Mouse (Mus musculus) hindbrain, embryonic 13.5 days (tissue): ENCODE results near the gene Nrxn1. TPM values are rescaled to one million over a fixed set of nuclear protein-coding genes. Genes with fewer than 3 reads are reported as not detected.
A peak's percentile ranks its signal among the peaks of the same experiment; 100 is the strongest.

ENCODE experiments used
- ATAC-seq: fragments of 200-750 bp; cut with Nextera tagmentation; 2 replicates; pipeline ENCODE4 v1.8.0; 2017; ENCODE audit warnings: moderate TSS enrichment; ENCODE audit not compliant: low FRiP score
- H3K27ac ChIP-seq: fragments of 300-500 bp; sonication (generic); 2 replicates; pipeline ENCODE4 v1.5.1; 2015; ENCODE audit warnings: inconsistent platforms, mild to moderate bottlenecking, moderate library complexity
- H3K27me3 ChIP-seq: fragments of 300-500 bp; sonication (generic); 2 replicates; pipeline ENCODE4 v1.6.1; 2015; ENCODE audit warnings: mild to moderate bottlenecking, inconsistent platforms
- H3K36me3 ChIP-seq: fragments of 300-500 bp; sonication (generic); 2 replicates; pipeline ENCODE4 v1.6.1; 2015; ENCODE audit warnings: mild to moderate bottlenecking, inconsistent platforms
- H3K4me1 ChIP-seq: fragments of 300-500 bp; sonication (generic); replicated peaks from 2 replicates; pipeline ENCODE4 v1.6.1; 2015; ENCODE audit warnings: inconsistent platforms
- H3K4me2 ChIP-seq: fragments of 300-500 bp; sonication (generic); 2 replicates; pipeline ENCODE4 v1.6.1; 2015; ENCODE audit warnings: inconsistent platforms, mild to moderate bottlenecking, moderate library complexity
- H3K4me3 ChIP-seq: fragments of 300-500 bp; sonication (generic); 2 replicates; pipeline ENCODE4 v1.5.1; 2015; ENCODE audit warnings: mild to moderate bottlenecking, inconsistent platforms
- H3K9ac ChIP-seq: fragments of 300-500 bp; sonication (generic); 2 replicates; pipeline ENCODE4 v1.6.1; 2015; ENCODE audit warnings: mild to moderate bottlenecking, inconsistent platforms
- H3K9me3 ChIP-seq: fragments of 300-500 bp; sonication (generic); 2 replicates; pipeline ENCODE4 v1.6.1; 2016; ENCODE audit warnings: inconsistent platforms
- WGBS: fragments of 180-500 bp; shearing (Covaris S2); methylation state at CpG from one replicate; pipeline ENCODE4 v1.1.7; 2015; 5-methylcytosine and 5-hydroxymethylcytosine counted together
- polyA plus RNA-seq: library from polyadenylated mRNA; unstranded; fragments of >200 nt; fragmentation: Nextera tagmentation; extraction: Ambion mirVana; gene quantifications from 2 replicates; pipeline ENCODE4 v1.2.1, GENCODE M21; 2015

Gene Nrxn1
- polyA plus RNA-seq, 1 experiment from 2014 or later: 143 TPM

DNA sequence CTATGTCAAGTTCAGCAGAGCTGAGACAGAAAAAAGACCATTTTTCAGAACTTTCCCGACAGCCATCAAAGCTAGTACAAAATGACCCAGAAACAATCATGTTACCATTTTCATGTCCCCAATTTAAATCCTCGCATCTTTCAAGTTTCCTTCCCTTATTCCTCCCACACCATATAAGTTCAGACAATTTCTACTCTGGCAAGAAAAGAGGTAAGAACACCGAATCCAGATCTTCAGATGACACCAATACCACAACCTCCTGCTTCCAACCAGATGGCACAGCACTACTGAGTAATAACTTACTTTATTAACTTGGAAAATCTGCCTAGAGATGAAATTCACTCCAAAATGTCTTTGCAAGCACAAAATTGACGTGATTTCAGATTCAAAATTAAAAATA, 730.7 kb downstream of the Nrxn1 start:
- no peak overlapping the region for H3K4me3 ChIP-seq
- 93% methylated on average over 4 of the region's 4 CpGs for WGBS
- H3K4me1 ChIP-seq: no peaks in the 10 kb centered on the region
- H3K4me2 ChIP-seq: no peak overlapping the region
- no peak overlapping the region for H3K27ac ChIP-seq
- H3K36me3 ChIP-seq: no peaks in the 10 kb centered on the region
- ATAC-seq: no peak
- no peaks in the 10 kb centered on the region for H3K9me3 ChIP-seq
- no peak overlapping the region for H3K9ac ChIP-seq
- no peaks in the 10 kb centered on the region for H3K27me3 ChIP-seq

DNA sequence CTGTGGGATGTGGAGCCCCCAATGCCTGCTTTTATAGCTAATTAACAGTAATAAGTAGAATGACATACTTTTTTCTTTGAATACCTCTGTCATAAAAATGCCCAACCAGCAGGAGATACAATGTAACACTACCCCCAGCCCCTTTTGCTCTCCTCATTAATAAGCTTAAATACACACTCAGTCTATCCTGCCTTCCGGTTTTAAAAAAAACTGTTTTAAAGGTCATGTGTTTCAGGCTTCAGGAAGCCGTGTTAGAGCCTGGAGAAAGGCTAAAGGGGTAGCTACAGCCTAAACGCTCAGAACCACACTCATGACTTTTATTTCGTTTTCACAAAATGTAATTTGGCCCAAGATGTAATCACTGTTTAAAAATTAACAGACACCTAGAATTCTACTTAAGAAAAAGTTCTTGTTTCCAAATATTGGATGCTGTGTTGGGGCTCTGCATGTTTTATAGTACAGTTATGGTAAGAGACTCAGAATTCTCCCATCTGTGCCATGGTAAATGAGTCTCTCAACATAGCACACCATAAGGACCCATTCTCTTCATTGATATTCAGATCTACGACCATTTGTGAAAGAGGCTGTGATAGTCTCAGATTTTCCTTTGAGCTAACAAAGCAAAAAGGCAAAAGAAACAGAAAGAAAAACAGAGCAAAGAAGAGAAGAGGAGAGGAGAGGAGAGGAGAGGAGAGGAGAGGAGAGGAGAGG, 743.3 kb downstream of the Nrxn1 start:
- Histone ChIP-seq H3K4me3 (no peak overlapping the region), H3K27ac (no peak overlapping the region; the same call in 1 of the 2 replicates), H3K27me3 (no peaks in the 10 kb centered on the region), H3K9ac (no peak overlapping the region), H3K4me2 (no peak overlapping the region), H3K36me3 (no peaks in the 10 kb centered on the region), H3K4me1 (peaks cover 8% of the 10 kb centered on the region; the same call in 1 of the 2 replicates), H3K9me3 (no peaks in the 10 kb centered on the region)
- WGBS: 70% methylated on average over 5 of the region's 5 CpGs
- no peak for ATAC-seq

DNA sequence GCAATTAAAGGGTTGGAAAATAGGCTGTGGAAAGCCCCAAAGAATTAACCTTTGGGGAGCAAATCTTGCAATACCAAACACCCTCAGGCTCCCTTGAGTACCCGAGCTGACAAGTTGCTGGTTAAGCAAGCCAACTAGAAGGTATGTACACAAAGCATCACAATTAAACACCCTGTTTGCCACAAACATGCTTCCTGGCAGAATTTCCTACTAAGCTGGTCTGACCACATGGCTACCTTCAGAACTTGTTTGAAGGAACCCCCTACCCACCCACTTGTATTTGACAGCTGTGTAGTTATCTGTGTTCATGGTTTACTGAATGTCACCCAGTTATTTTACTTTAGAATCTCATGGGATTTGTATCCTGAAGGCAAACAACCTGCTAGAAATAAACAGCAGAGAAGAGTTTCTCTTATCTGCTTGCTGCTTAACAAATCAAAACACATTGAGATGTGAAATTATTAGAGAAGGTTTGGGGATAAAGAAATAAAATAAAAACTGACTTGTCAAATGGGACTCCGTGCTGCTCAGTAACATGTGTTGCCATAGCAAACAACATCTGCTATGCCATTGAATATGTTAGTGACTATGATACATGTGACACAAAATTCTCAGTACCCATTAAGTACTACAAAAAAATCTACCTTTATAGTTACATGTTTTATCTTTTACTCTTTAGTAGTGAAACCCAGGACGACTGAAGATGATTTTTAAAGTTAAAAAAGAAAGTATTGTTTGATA, 746.0 kb downstream of the Nrxn1 start:
- H3K9ac ChIP-seq: no peak overlapping the region
- no peak overlapping the region for H3K4me3 ChIP-seq
- no peak for ATAC-seq
- peaks cover 8% of the 10 kb centered on the region; the same call in 1 of the 2 replicates for H3K4me1 ChIP-seq
- no peaks in the 10 kb centered on the region for H3K27me3 ChIP-seq
- H3K9me3 ChIP-seq: no peaks in the 10 kb centered on the region
- no peak overlapping the region for H3K4me2 ChIP-seq
- no peaks in the 10 kb centered on the region for H3K36me3 ChIP-seq
- no peak overlapping the region for H3K27ac ChIP-seq
- WGBS: 71% methylated on average over 3 of the region's 3 CpGs

DNA sequence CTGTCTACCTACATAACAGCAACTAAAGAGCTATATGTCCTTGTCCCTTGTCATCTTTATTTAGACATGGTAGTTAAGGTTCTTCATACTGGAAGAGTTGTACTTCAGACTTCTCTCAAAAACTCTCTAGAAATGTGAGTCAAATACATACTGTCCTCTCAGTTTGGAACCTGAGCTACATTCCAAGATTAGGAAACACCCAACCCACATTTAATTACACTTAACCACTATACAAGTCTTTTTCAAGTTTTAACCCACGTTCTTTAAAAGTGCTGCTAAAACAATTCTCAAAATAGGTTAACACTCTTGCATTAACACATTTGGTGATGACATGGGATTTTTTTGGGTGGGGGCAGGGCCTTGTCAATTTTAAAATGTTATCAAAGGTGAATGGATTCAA, 759.4 kb downstream of the Nrxn1 start:
- Histone ChIP-seq H3K27me3 (no peaks in the 10 kb centered on the region), H3K4me3 (no peak overlapping the region), H3K36me3 (no peaks in the 10 kb centered on the region), H3K9me3 (no peaks in the 10 kb centered on the region), H3K4me2 (no peak overlapping the region), H3K4me1 (no peaks in the 10 kb centered on the region), H3K27ac (no peak overlapping the region), H3K9ac (no peak overlapping the region)
- WGBS: 93% methylated on average over 1 of the region's 1 CpGs
- ATAC-seq: no peak

DNA sequence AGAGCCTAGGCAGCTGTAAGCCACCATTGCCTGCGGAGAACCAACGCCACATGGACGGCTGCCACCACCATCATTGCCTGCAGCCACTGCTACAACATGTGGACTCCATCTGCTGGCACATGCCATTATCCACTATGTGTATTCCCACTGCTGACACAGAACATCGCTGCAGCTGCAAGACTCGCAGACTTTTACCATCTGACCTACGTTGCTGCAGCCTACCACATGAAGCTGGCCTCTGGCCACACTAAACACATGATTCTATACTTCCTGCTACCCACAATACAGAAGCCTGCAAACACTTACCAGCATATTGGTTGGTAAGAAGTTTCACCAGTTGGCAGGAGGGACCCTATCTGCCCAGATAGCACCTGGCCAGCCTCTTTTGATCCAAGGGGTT, 769.2 kb downstream of the Nrxn1 start:
- no peak overlapping the region for H3K27ac ChIP-seq
- H3K4me3 ChIP-seq: no peak overlapping the region
- no peaks in the 10 kb centered on the region for H3K36me3 ChIP-seq
- WGBS: 87% methylated on average over 6 of the region's 6 CpGs
- H3K4me1 ChIP-seq: no peaks in the 10 kb centered on the region
- no peak for ATAC-seq
- no peaks in the 10 kb centered on the region for H3K27me3 ChIP-seq
- no peak overlapping the region for H3K9ac ChIP-seq
- no peak overlapping the region for H3K4me2 ChIP-seq
- H3K9me3 ChIP-seq: no peaks in the 10 kb centered on the region

DNA sequence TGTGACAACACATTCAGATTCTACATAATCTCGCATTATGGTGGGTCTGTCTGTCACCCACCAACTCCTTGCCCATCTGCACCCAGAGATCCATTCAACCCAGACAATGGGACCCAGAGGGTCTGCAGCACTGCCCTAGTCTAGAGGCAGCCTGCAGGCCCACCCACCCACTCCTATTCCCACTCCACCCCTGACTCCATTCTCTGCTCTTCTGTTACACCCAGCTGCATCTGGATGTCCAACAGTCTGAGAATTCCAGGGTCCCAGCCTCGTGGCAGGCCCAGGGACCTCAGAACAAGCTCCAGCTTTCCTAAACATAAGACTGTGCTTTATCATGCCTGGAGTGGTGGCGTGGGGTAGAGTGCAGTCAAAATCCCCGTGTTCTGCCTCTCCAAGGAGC, 820.6 kb downstream of the Nrxn1 start:
- H3K9ac ChIP-seq: no peak overlapping the region
- no peaks in the 10 kb centered on the region for H3K36me3 ChIP-seq
- 74% methylated on average over 4 of the region's 4 CpGs for WGBS
- no peaks in the 10 kb centered on the region for H3K4me1 ChIP-seq
- no peak overlapping the region for H3K27ac ChIP-seq
- no peak overlapping the region for H3K4me2 ChIP-seq
- no peaks in the 10 kb centered on the region for H3K9me3 ChIP-seq
- H3K27me3 ChIP-seq: no peaks in the 10 kb centered on the region
- no peak overlapping the region for H3K4me3 ChIP-seq
- ATAC-seq: no peak

DNA sequence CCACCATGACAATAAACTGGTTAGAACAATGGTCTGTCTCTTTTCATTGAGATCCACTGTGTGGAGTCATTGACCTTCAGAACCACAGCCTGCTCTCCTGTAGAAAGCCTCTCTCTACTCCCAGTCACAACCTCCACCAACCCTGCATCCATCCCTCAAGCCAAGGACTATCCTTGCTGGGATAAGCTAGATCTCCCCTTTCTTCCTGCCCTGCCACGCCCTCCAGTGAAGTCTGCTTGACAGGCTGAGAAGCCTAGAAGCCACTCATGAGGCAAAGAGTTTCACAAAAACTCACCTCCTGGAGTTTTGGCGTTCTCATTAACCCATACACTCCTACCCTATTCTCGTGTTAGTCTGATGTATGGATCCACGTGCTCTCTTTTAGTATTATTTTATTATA, 821.7 kb downstream of the Nrxn1 start:
- H3K4me2 ChIP-seq: no peak overlapping the region
- no peaks in the 10 kb centered on the region for H3K4me1 ChIP-seq
- no peaks in the 10 kb centered on the region for H3K27me3 ChIP-seq
- H3K9me3 ChIP-seq: no peaks in the 10 kb centered on the region
- ATAC-seq: no peak
- no peaks in the 10 kb centered on the region for H3K36me3 ChIP-seq
- no peak overlapping the region for H3K4me3 ChIP-seq
- 12% methylated on average over 4 of the region's 4 CpGs for WGBS
- no peak overlapping the region for H3K9ac ChIP-seq
- no peak overlapping the region for H3K27ac ChIP-seq

DNA sequence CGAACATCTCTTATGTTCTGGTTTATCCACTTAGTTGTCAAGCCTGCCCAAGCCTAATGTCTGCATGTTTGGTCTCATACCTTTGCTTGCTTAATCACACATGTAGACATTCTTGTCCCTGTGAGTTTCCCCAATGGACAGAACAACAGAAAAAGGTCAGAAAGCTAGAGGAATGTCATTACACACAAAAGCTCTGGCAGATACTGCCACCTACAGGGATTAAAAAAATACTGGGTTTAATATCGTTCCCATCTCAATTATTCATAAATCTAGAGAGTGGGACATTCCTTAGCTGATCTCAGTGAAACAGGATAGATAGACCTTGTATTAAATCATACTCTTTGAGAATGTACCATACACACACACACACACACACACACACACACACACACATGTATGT, 823.7 kb downstream of the Nrxn1 start:
- WGBS: 72% methylated on average over 2 of the region's 2 CpGs
- Histone ChIP-seq H3K4me3 (no peak overlapping the region), H3K36me3 (no peaks in the 10 kb centered on the region), H3K27ac (no peak overlapping the region), H3K4me2 (no peak overlapping the region), H3K9me3 (no peaks in the 10 kb centered on the region), H3K27me3 (no peaks in the 10 kb centered on the region), H3K9ac (no peak overlapping the region), H3K4me1 (no peaks in the 10 kb centered on the region)
- no peak for ATAC-seq

DNA sequence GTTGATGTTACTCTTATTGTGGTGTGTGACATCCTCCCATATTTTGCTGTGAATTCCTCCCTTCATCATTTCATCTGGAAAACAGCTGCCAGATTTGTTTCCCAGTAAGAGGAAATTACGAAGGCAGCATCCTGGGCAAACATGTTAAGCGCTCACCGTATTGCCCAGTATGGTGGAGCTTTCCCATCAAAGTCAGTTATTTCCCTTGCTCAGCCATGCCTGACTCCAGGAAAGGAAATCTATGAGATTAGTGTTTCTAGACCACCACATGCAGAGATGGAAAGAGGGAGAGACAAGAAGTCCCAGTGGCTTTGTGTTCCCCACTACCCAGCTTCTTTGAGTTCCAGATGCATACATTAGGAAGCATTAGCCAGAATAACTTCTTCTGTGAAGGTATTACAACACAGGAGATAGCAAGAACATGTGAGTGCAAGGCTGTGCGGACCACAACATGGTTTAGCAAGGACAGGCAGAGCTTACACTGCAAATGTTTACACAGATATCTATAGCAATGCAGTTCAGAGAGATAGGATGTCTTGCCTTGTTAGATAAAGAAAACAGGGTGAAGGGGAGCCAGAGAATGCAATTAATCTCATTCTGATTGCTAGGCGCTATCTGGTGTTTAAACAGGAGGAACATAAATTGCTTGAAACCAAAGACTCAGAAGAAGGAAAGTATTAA, 839.3 kb downstream of the Nrxn1 start:
- Histone ChIP-seq H3K9ac (no peak overlapping the region), H3K4me1 (peaks cover 16% of the 10 kb centered on the region), H3K4me2 (no peak overlapping the region), H3K36me3 (no peaks in the 10 kb centered on the region), H3K27ac (peak overlapping the region; percentile 6; the same call in 1 of the 2 replicates), H3K4me3 (no peak overlapping the region), H3K9me3 (no peaks in the 10 kb centered on the region), H3K27me3 (no peaks in the 10 kb centered on the region)
- WGBS: 59% methylated on average over 5 of the region's 5 CpGs
- ATAC-seq: no peak

DNA sequence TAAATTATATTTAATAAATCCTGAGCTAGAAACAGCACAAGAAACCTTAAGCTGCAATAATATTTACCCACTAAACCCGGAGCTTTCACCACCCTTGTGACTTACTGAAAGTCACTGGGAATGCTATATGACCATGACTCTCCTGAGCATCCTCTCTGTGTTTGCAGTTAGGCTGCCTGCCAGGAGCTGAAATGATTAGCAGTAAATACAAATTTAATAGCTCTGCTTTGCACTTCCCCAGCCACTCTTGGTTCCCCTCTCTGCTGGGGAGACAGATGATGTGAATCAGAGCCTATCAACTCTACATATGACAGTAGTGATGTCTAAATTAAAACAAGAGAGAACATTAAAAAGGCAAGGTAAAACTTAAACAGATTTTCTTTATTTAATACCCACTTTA, 840.7 kb downstream of the Nrxn1 start:
- H3K4me3 ChIP-seq: no peak overlapping the region
- no peak overlapping the region for H3K4me2 ChIP-seq
- H3K36me3 ChIP-seq: no peaks in the 10 kb centered on the region
- H3K27ac ChIP-seq: no peak overlapping the region
- no peak overlapping the region for H3K9ac ChIP-seq
- H3K4me1 ChIP-seq: peaks cover 20% of the 10 kb centered on the region
- 51% methylated on average over 1 of the region's 1 CpGs for WGBS
- H3K27me3 ChIP-seq: no peaks in the 10 kb centered on the region
- H3K9me3 ChIP-seq: no peaks in the 10 kb centered on the region
- ATAC-seq: peak; percentile 68; the same call in 1 of the 2 replicates

DNA sequence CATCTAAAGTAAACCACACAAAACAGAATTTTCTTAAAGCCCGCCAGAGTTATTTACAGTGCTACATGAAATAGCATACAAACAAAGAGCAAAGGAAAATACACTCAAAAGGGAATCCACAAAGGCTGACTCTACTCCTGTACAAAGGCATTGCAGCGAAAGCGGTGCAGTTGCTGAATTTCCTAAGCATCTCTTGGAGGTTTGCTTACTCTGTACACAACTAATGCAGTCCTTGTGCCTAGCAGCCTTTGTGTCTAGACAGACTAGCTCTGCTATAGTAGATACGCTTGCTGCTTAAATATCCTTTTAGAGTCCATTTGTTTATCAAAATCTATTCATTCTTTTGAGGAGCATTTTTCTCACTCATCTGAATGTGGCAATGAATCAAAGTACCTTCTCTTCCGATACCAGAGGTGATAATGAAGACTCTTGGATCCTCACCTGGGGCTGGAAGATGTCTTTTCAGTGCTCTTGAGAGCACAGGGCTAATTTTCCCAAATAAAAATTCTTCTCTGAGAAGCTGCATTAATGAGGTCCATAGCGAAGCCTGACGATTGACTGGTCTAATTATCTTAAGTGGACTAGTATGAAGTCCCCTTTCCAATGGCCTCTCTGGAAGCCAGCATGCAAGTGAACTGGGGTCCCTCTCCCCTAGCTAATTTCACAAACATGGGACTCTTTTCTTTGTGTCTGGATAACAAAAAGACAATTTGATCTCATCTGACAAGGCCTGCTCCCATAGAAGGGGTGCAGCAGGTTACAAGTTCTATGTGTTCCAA, 845.6 kb downstream of the Nrxn1 start:
- H3K9ac ChIP-seq: no peak overlapping the region
- no peak overlapping the region for H3K4me3 ChIP-seq
- H3K9me3 ChIP-seq: no peaks in the 10 kb centered on the region
- H3K36me3 ChIP-seq: no peaks in the 10 kb centered on the region
- H3K4me2 ChIP-seq: no peak overlapping the region
- ATAC-seq: no peak
- no peaks in the 10 kb centered on the region for H3K27me3 ChIP-seq
- peaks cover 12% of the 10 kb centered on the region for H3K4me1 ChIP-seq
- peak overlapping the region; percentile 62 for H3K27ac ChIP-seq
- 74% methylated on average over 7 of the region's 7 CpGs for WGBS

DNA sequence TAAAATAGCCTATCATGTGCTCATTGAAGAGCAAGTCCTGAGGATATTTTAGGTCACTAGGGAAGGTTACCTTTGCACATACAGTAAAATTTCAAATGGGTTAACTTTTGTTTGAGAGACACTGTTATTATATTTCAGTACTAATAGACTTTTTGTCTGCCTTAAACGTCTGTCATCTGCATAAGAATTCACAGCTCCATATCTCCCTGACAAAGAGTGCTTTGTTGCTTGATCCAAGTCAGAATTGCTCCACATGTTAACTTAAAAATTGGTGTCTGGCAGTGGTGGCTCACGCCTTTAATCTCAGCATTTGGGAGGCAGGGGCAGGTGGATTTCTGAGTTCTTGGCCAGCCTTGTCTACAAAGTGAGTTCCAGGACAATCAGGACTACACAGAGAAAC, 848.5 kb downstream of the Nrxn1 start:
- Histone ChIP-seq H3K36me3 (no peaks in the 10 kb centered on the region), H3K9ac (no peak overlapping the region), H3K9me3 (no peaks in the 10 kb centered on the region), H3K4me3 (no peak overlapping the region), H3K27ac (no peak overlapping the region), H3K27me3 (no peaks in the 10 kb centered on the region), H3K4me2 (no peak overlapping the region), H3K4me1 (peaks cover 3% of the 10 kb centered on the region; the same call in 1 of the 2 replicates)
- ATAC-seq: no peak
- 47% methylated on average over 2 of the region's 2 CpGs for WGBS
